Mouse (Mus musculus): Measurements from ENCODE around the gene Negr1. TPM values are rescaled to one million over a fixed set of nuclear protein-coding genes. Genes with fewer than 3 reads are reported as not detected.

Negr1 gene
- total and polyA plus RNA-seq, 3 experiments: not detected

- dilution Hi-C loops (cut with MboI; ENCODE audit: extremely low pct_ligation_motif_present, extremely low pct_unique_long_range_greater_than_20kb, low sequenced_read_pairs) (no loop called here), in situ Hi-C loops (cut with MboI; ENCODE audit: low pct_ligation_motif_present, low pct_unique_long_range_greater_than_20kb, low sequenced_read_pairs) (no loop called here)
- Histone ChIP-seq H3K27me3 (replicated peaks) (no peaks in the 10 kb centered on the region), H3K4me1 (ENCODE audit: control insufficient read depth in 1 of 2, insufficient read depth in 2 of 2) (no peaks in the 10 kb centered on the region), H3K27ac (ENCODE audit: insufficient read depth, low read depth) (no peak overlapping the region), H3K79me2 (replicated peaks; ENCODE audit: control insufficient read depth, extremely low read depth, insufficient read depth, poor library complexity, severe bottlenecking) (no peaks in the 10 kb centered on the region), H3K9me3 (replicated peaks; ENCODE audit: low read length) (peaks cover 12% of the 10 kb centered on the region), H3K4me3 (replicated peaks in 1 of 3; ENCODE audit: low read depth in 2 of 3, low read length in 2 of 3, poor library complexity in 1 of 3) (no peak overlapping the region), H3K36me3 (replicated peaks in 1 of 2; ENCODE audit: control insufficient read depth in 1 of 2, insufficient read depth in 1 of 2, low read length in 1 of 2) (no peaks in the 10 kb centered on the region), H3K4me2 (ENCODE audit: insufficient read depth, low read depth, poor library complexity, severe bottlenecking) (no peak overlapping the region), H3K9ac (ENCODE audit: insufficient read depth, low read depth) (no peak overlapping the region)
- TF ChIP-seq ETS1 (conservative IDR thresholded peaks at IDR 0.05; ENCODE audit: low read depth, low read length) (no peak), MAX (IDR thresholded peaks at IDR 0.05; ENCODE audit: low read length) (no peak), CHD1 (IDR thresholded peaks at IDR 0.05; ENCODE audit: low read depth, low read length) (no peak), USF1 (IDR thresholded peaks at IDR 0.05; ENCODE audit: low read depth, low read length) (no peak), EP300 (IDR thresholded peaks at IDR 0.05; ENCODE audit: low read length) (no peak), IRF4 (IDR thresholded peaks at IDR 0.05; ENCODE audit: low read depth, low read length) (no peak), UBTF (IDR thresholded peaks at IDR 0.05; ENCODE audit: low read depth, low read length) (no peak), CTCF (conservative IDR thresholded peaks at IDR 0.05 in 1 of 2, IDR thresholded peaks at IDR 0.05 in 1 of 2; ENCODE audit: low read depth in 2 of 2, low read length in 2 of 2) (no peak), CHD2 (IDR thresholded peaks at IDR 0.05; ENCODE audit: low read length) (no peak), MAFK (IDR thresholded peaks at IDR 0.05; ENCODE audit: insufficient replicate concordance, low read length) (no peak), ZKSCAN1 (IDR thresholded peaks at IDR 0.05; ENCODE audit: borderline replicate concordance, low read depth, low read length) (no peak), KAT2A (IDR thresholded peaks at IDR 0.05; ENCODE audit: insufficient replicate concordance, low read length) (no peak), E2F4 (IDR thresholded peaks at IDR 0.05; ENCODE audit: insufficient replicate concordance, low read depth, low read length) (no peak), NRF1 (IDR thresholded peaks at IDR 0.05; ENCODE audit: low read depth, low read length) (no peak), SMC3 (IDR thresholded peaks at IDR 0.05; ENCODE audit: low read depth, low read length) (no peak), USF2 (conservative IDR thresholded peaks at IDR 0.05; ENCODE audit: low read depth, low read length) (no peak), POLR2AphosphoS2 (IDR thresholded peaks at IDR 0.05; ENCODE audit: low read depth, low read length) (no peak), NELFE (IDR thresholded peaks at IDR 0.05; ENCODE audit: low read depth, low read length) (no peak), RAD21 (IDR thresholded peaks at IDR 0.05; ENCODE audit: low read depth, low read length) (no peak), PAX5 (IDR thresholded peaks at IDR 0.05; ENCODE audit: low read length) (no peak)
- DNase-seq (ENCODE audit: extremely low read depth): no peak
Observed at GRCm38 (mm10) chr3:156619921-156620320, 58.3 kb downstream of the Negr1 start.

- no peak overlapping the region for H3K4me3 ChIP-seq (replicated peaks in 1 of 3; ENCODE audit: low read depth in 2 of 3, low read length in 2 of 3, poor library complexity in 1 of 3)
- H3K9ac ChIP-seq (ENCODE audit: insufficient read depth, low read depth): no peak overlapping the region
- peaks cover 12% of the 10 kb centered on the region for H3K9me3 ChIP-seq (replicated peaks; ENCODE audit: low read length)
- no peak for DNase-seq (ENCODE audit: extremely low read depth)
- H3K4me2 ChIP-seq (ENCODE audit: insufficient read depth, low read depth, poor library complexity, severe bottlenecking): no peak overlapping the region
- no peaks in the 10 kb centered on the region for H3K4me1 ChIP-seq (ENCODE audit: control insufficient read depth in 1 of 2, insufficient read depth in 2 of 2)
- in situ Hi-C loops (cut with MboI; ENCODE audit: low pct_ligation_motif_present, low pct_unique_long_range_greater_than_20kb, low sequenced_read_pairs) (no loop called here), dilution Hi-C loops (cut with MboI; ENCODE audit: extremely low pct_ligation_motif_present, extremely low pct_unique_long_range_greater_than_20kb, low sequenced_read_pairs) (no loop called here)
- no peak overlapping the region for H3K27ac ChIP-seq (ENCODE audit: insufficient read depth, low read depth)
- no peaks in the 10 kb centered on the region for H3K79me2 ChIP-seq (replicated peaks; ENCODE audit: control insufficient read depth, extremely low read depth, insufficient read depth, poor library complexity, severe bottlenecking)
- no peaks in the 10 kb centered on the region for H3K36me3 ChIP-seq (replicated peaks in 1 of 2; ENCODE audit: control insufficient read depth in 1 of 2, insufficient read depth in 1 of 2, low read length in 1 of 2)
- TF ChIP-seq MEF2A (IDR thresholded peaks at IDR 0.05; ENCODE audit: borderline replicate concordance, low read depth, low read length) (no peak), GABPA (IDR thresholded peaks at IDR 0.05; ENCODE audit: insufficient replicate concordance, low read depth, low read length) (no peak), MAZ (IDR thresholded peaks at IDR 0.05; ENCODE audit: low read depth, low read length) (no peak), HCFC1 (IDR thresholded peaks at IDR 0.05; ENCODE audit: low read depth, low read length) (no peak), PAX5 (IDR thresholded peaks at IDR 0.05; ENCODE audit: low read length) (no peak), TBP (conservative IDR thresholded peaks at IDR 0.05; ENCODE audit: low read depth, low read length) (no peak), TCF12 (IDR thresholded peaks at IDR 0.05; ENCODE audit: low read depth, low read length) (no peak), ZNF384 (IDR thresholded peaks at IDR 0.05; ENCODE audit: low read depth, low read length) (no peak)
- H3K27me3 ChIP-seq (replicated peaks): no peaks in the 10 kb centered on the region
Observed at GRCm38 (mm10) chr3:156628594-156628993, 67.0 kb downstream of the Negr1 start.
